Mouse (Mus musculus) E14TG2a.4 (cell line): ENCODE results near the gene Cnmd.

Source experiments
- H3K27me3 ChIP-seq: 2 replicates; pipeline ENCODE4 v1.6.1; 2014; ENCODE audit warnings: low read length, control low read depth; ENCODE audit not compliant: insufficient read depth
- H3K36me3 ChIP-seq: 2 replicates; pipeline ENCODE4 v1.6.1; 2014; ENCODE audit warnings: low read length, control low read depth; ENCODE audit not compliant: insufficient read depth
- H3K4me1 ChIP-seq: replicated peaks from 2 replicates; pipeline ENCODE4 v1.6.1; 2014; ENCODE audit warnings: low read depth, low read length, control low read depth
- H3K4me3 ChIP-seq: replicated peaks from 2 replicates; pipeline ENCODE4 v1.5.1; 2014; ENCODE audit warnings: mild to moderate bottlenecking, low read length
- H3K9me3 ChIP-seq: 2 replicates; pipeline ENCODE4 v1.6.1; 2014; ENCODE audit warnings: low read length, control low read depth
- CTCF ChIP-seq: conservative IDR thresholded peaks from 2 replicates; pipeline ENCODE4 v1.5.1; 2014; ENCODE audit warnings: low read length
- NANOG ChIP-seq: IDR thresholded peaks from 2 replicates; pipeline ENCODE4 v1.6.1; 2014; ENCODE audit warnings: borderline replicate concordance, low read length, mixed read lengths
- POU5F1 ChIP-seq: IDR thresholded peaks from 2 replicates; pipeline ENCODE4 v1.6.1; 2014; ENCODE audit warnings: low read length, borderline replicate concordance

Cnmd gene

DNA sequence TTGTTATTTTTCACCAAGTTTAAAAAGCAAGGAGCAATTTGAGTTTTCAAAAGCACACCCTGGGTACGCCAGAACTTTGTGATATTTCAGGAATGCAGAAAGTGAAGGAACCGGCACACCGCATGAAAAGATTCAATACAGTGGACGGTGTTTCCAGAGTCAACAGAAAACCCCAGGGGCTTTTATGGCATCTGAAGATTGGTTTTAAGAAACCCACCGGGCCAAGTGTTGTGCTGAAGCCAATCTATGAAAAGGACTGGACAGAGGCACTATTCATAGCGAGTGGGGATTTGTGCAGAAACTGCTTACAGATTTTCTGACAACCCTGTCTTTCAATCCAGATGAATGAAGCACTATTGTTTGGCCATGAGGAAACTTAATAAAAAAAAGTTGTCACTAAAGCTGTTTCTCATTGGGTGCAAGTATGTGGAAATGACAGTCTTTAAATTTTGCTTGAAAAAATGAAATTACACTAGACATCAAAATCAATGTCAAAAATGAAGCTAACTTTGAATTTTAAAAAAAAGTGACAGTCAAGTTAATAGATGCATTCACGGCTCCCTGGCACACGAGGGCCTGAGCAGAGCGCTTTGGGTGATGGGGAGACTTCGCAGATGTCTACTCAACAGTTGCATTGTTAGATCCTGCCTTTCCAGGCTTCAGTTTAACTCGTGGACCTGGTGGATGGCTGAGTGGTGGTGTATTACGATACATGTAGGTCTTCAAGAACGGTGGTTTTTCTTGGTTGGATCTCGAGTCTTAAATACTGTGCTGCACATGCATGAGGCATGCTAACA, 16.1 kb upstream of the Cnmd start:
- Histone ChIP-seq H3K4me3 (no peak overlapping the region), H3K4me1 (peaks cover 19% of the 10 kb centered on the region), H3K27me3 (0 out of 2 replicates have a peak, but pooled peaks cover 3% of the 10 kb centered on the region), H3K36me3 (no peaks in the 10 kb centered on the region), H3K9me3 (no peaks in the 10 kb centered on the region)
- TF ChIP-seq NANOG = no peak
- TF ChIP-seq POU5F1 = no peak
- no peak for TF ChIP-seq CTCF

DNA sequence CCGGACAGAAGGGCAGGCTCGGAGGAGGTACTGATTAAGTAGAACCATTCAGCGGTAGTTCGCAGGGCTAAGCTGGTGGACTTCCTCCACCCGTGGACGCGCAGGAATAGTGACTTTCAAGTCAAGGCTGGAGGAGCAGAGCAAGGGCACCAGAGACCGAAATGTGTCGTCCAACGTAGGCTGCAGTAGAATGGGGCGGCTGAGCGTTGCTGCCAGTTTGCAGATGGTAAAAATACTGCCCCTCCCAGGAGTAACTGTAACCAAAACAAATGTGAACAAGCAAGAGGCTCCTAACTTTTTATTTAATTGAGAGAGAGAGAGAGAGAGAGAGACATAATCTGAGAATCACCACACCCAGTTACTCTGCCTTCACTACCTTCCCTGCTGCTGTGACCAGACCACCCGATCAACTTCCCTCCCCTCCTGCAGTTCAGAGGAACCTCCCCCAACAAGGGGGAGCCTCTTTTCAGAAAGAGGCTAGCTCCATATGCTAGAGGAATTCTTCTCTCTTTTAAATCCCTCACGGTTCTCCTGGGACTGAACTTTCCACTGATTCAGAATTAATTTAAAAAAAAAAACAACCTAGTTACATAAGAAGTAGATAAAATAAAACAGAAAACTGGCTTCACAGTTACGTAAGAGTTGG, 15.3 kb upstream of the Cnmd start:
- peak overlapping the region; percentile 55 for H3K4me3 ChIP-seq
- H3K9me3 ChIP-seq = no peaks in the 10 kb centered on the region
- H3K27me3 ChIP-seq = 0 out of 2 replicates have a peak, but pooled peaks cover 3% of the 10 kb centered on the region
- TF ChIP-seq CTCF (no peak), POU5F1 (no peak), NANOG (no peak)
- peaks cover 19% of the 10 kb centered on the region for H3K4me1 ChIP-seq
- H3K36me3 ChIP-seq = no peaks in the 10 kb centered on the region

DNA sequence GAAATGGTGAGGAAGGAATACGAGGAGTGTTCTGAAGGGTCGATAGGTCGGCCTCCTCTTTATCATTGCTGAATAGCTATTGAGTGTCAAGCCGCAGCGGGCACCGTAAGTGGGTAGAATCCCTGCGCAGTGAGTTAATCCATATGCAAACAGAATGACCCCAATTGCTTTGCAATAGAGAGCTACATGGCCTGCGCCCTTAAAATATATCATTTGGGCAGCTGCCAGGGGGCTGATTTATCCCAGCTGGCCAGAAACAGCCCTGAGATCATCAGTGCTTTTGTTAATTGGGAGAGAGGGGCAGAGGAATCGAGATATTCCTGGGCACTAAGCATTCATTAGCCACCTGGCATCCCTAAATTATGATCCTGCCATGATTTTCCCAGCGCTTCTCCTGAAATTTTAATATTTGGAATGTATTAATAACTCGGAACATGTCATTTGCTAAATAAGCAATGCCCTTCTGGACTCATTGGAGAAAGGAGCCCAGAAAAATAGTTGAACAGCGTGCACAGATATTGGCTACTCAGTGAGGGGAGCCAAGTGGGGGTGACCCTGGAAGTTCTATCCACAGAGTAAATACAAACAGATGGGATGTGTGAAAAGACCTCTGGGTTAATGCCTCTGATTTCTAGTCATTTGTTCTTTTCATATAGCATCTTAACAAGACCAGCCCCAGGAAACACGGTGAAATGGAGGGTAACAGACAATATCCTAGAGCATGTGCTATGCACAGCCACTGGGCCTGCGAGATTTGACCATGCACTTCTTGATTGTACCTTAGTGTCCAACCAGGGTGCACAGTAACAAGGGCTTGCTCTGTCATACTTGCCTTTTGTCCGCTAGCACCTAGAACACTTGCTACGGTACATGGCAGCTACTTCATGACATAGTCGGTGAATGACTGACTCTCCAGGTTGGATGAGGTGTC, 11.4 kb upstream of the Cnmd start:
- Histone ChIP-seq H3K36me3 (no peaks in the 10 kb centered on the region), H3K4me1 (peaks cover 19% of the 10 kb centered on the region), H3K27me3 (no peaks in the 10 kb centered on the region), H3K4me3 (no peak overlapping the region), H3K9me3 (no peaks in the 10 kb centered on the region)
- TF ChIP-seq CTCF = no peak
- TF ChIP-seq POU5F1 = no peak
- no peak for TF ChIP-seq NANOG

DNA sequence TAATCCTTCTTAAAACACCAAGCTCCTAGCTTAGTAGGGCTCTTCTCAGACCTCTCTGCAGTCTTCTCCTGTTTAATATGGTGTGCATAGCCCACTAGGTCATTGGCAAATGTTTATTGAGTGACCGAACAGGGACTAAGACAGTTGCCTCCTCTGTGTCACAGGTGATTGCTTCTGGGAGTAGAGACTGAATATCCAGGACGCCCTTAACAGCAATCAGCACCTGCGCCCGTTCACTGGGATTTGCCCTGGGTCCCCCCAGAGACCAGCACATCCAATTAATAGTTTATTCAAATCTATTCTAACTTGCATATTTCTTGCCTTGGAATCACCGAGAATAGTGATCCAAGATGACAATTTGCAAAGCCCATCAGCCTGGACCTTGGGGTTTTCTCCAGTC, 10.6 kb upstream of the Cnmd start:
- H3K4me1 ChIP-seq = peaks cover 15% of the 10 kb centered on the region
- H3K4me3 ChIP-seq = no peak overlapping the region
- H3K36me3 ChIP-seq = no peaks in the 10 kb centered on the region
- H3K9me3 ChIP-seq = no peaks in the 10 kb centered on the region
- TF ChIP-seq POU5F1 (no peak), NANOG (no peak), CTCF (no peak)
- peaks cover 3% of the 10 kb centered on the region; the same call in 1 of the 2 replicates for H3K27me3 ChIP-seq

DNA sequence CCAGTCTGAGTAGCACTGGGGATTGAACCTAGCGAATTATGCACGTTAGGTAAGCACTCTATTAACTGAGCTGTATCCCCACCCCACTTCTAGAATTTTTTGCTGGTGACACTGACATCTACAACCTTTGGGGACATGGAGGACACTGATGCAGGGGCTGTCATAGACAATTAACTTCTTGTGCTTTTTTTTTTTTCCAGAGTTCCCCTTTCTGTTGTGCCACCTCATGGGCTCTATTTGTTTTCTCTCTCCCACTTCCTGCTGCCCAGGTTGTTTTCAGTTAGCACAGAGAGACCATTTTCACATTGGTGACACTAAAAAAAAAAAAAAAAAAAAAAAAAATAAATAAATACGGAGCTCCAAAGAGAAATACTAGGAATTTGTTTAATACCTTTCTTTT, 9.0 kb upstream of the Cnmd start:
- Histone ChIP-seq H3K4me3 (no peak overlapping the region), H3K27me3 (peaks cover 6% of the 10 kb centered on the region; the same call in 1 of the 2 replicates), H3K4me1 (peaks cover under 1% of the 10 kb centered on the region), H3K9me3 (no peaks in the 10 kb centered on the region), H3K36me3 (no peaks in the 10 kb centered on the region)
- TF ChIP-seq NANOG (no peak), POU5F1 (no peak), CTCF (no peak)

DNA sequence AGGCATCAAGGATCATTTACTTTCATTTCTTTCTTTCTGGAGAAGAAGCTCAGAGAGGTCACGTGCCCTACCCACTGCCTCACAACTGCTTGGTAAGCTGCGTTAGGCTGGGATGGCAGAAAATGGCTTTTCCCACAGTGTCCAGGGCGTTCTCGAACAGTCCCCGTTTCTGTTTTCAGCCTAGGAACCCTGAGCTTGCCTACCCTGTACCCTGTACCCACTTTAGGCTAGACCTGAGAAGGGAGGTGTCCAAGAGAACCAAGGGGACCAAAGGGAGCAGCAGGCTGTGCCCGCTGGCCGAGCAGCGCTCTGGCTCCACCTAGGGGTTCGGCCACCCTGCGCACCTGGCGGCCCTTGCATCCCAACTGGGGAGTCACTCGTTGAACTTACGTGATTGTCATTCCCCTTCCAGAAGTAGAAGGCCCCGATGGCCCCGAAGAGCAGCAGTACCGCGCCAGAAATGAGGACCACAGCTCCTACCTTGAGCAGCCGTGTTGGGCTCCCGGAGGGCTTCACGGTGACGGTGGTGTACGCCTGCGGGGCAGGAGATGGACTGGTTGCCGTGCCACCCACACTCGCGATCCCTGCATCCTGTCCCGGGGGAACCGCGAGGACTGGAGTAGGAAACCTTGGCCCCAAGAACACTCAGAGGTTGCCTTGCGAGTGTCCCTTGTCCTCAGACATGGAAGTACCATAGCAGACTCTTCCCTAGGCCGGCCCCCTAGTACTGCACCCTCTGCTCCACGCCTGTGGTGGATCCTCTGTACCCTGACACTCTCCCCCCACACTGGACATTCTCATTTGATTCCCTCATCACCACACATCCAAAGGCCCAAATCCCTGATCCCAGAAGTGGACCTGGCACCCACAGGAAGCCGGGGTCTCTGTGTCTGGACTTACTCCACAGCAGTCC, 709 bp downstream of the Cnmd start:
- Histone ChIP-seq H3K4me1 (peaks cover 8% of the 10 kb centered on the region), H3K4me3 (peak overlapping the region; percentile 71), H3K27me3 (peaks cover 43% of the 10 kb centered on the region), H3K9me3 (no peaks in the 10 kb centered on the region), H3K36me3 (no peaks in the 10 kb centered on the region)
- TF ChIP-seq POU5F1 (no peak), CTCF (peak; percentile 36)

DNA sequence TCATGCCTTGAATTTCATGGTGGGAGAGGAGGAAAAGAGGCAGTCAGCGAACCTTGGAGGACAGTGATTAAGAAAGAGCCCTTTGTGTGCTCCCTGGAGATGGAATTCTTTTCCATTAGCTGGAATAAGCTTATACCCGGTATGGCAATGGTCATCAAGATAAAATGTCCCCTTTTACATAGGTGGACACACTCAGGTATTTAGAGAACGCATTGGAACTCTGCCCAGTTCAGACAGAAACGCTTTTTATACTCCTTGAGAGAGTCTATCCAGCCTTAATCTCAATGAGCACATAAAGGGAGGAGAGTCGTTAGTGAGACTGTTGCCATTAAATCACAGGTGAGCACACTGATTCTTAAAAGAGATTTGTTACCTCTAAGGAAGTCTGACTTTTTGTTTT, 1.5 kb downstream of the Cnmd start:
- Histone ChIP-seq H3K4me3 (no peak overlapping the region), H3K4me1 (peaks cover 8% of the 10 kb centered on the region), H3K9me3 (no peaks in the 10 kb centered on the region), H3K27me3 (peaks cover 40% of the 10 kb centered on the region), H3K36me3 (no peaks in the 10 kb centered on the region)
- no peak for TF ChIP-seq CTCF
- no peak for TF ChIP-seq POU5F1
- no peak for TF ChIP-seq NANOG
